Mouse (Mus musculus) heart, embryonic 12.5 days (tissue): ENCODE measurements around the gene Hamp. TPM values are rescaled to one million over a fixed set of nuclear protein-coding genes. Genes with fewer than 3 reads are reported as not detected.

Source experiments
- ATAC-seq: fragments of 200-750 bp; cut with Nextera tagmentation; 2 replicates; pipeline ENCODE4 v1.8.0; 2017; ENCODE audit warnings: moderate TSS enrichment, moderate library complexity; ENCODE audit not compliant: insufficient number of reproducible peaks, low FRiP score
- H3K27ac ChIP-seq: fragments of 300-500 bp; sonication (generic); 2 replicates; pipeline ENCODE4 v1.5.1; 2016; ENCODE audit warnings: mild to moderate bottlenecking, moderate library complexity; ENCODE audit not compliant: poor library complexity, severe bottlenecking
- H3K27me3 ChIP-seq: fragments of 300-500 bp; sonication (generic); replicated peaks from 2 replicates; pipeline ENCODE4 v1.6.1; 2016; ENCODE audit warnings: mild to moderate bottlenecking, moderate library complexity
- H3K36me3 ChIP-seq: fragments of 300-500 bp; sonication (generic); 2 replicates; pipeline ENCODE4 v1.6.1; 2016; ENCODE audit warnings: mild to moderate bottlenecking, moderate library complexity
- H3K4me1 ChIP-seq: fragments of 300-500 bp; sonication (generic); replicated peaks from 2 replicates; pipeline ENCODE4 v1.6.1; 2016; ENCODE audit warnings: mild to moderate bottlenecking
- H3K4me2 ChIP-seq: fragments of 300-500 bp; sonication (generic); 2 replicates; pipeline ENCODE4 v1.6.1; 2016; ENCODE audit warnings: mild to moderate bottlenecking, moderate library complexity
- H3K4me3 ChIP-seq: fragments of 300-500 bp; sonication (generic); 2 replicates; pipeline ENCODE4 v1.5.1; 2016; ENCODE audit warnings: mild to moderate bottlenecking
- H3K9ac ChIP-seq: fragments of 300-500 bp; sonication (generic); 2 replicates; pipeline ENCODE4 v1.6.1; 2016; ENCODE audit warnings: mild to moderate bottlenecking, moderate library complexity
- H3K9me3 ChIP-seq: fragments of 300-500 bp; sonication (generic); replicated peaks from 2 replicates; pipeline ENCODE4 v1.6.1; 2016; ENCODE audit warnings: mild to moderate bottlenecking, moderate library complexity
- WGBS: fragments of 180-500 bp; shearing (Covaris S2); methylation state at CpG from one replicate; pipeline ENCODE4 v1.1.7; 2016; 5-methylcytosine and 5-hydroxymethylcytosine counted together
- polyA plus RNA-seq: library from polyadenylated mRNA; unstranded; fragments of >200 nt; fragmentation: Nextera tagmentation; extraction: Ambion mirVana; gene quantifications from 2 replicates; pipeline ENCODE4 v1.2.1, GENCODE M21; 2016

Hamp gene
- polyA plus RNA-seq, 1 experiment from 2014 or later = not detected

DNA sequence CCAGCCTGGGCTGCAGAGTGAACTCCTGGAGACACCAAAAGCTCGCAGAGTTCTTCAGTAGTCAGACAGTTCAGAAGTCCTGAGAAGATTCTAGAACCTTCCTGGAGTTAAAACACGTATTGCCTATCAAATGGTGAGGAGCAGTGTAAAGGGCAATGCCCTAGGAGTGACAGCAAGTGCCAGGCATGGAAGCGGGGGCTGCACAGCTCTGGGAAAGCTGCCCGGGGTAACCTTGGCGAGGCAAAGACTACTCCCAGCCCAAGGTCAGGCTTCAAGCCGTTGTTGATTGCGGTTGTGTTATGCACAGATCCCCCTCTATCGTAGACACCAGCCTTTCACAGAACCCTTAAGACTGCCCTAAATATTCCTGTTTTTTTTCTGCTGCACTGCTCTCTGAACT, 24.8 kb upstream of the Hamp start:
- Histone ChIP-seq H3K27ac (no peak overlapping the region), H3K9me3 (no peaks in the 10 kb centered on the region), H3K36me3 (no peaks in the 10 kb centered on the region), H3K4me3 (no peak overlapping the region), H3K9ac (no peak overlapping the region), H3K4me2 (no peak overlapping the region), H3K4me1 (peaks cover 14% of the 10 kb centered on the region), H3K27me3 (peaks cover 21% of the 10 kb centered on the region)
- no peak for ATAC-seq
- 86% methylated on average over 8 of the region's 8 CpGs for WGBS

DNA sequence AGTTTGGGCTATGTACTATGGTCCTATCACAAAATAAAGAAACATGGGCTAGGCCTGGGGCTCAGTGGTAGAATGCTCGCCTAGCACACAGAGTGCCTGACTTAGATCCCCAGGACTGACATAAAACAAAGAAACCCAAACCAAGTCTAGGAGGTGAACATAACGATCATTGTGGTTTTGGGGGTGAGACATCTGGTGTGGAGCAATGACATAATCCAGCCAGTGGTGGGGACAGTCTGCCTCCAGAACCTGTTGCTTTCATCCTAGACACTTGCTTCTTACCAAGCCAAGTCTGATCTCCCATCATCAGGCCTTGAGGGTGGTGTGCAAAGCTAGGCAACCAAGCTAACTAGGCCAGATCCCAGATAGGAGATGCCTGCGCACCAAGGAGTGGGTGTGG, 22.8 kb upstream of the Hamp start:
- Histone ChIP-seq H3K4me2 (no peak overlapping the region), H3K9me3 (no peaks in the 10 kb centered on the region), H3K27ac (no peak overlapping the region), H3K9ac (no peak overlapping the region), H3K4me3 (no peak overlapping the region), H3K4me1 (peaks cover 11% of the 10 kb centered on the region), H3K27me3 (peaks cover 1% of the 10 kb centered on the region; the same call in 1 of the 2 replicates), H3K36me3 (no peaks in the 10 kb centered on the region)
- no peak for ATAC-seq
- WGBS = 77% methylated on average over 3 of the region's 3 CpGs

DNA sequence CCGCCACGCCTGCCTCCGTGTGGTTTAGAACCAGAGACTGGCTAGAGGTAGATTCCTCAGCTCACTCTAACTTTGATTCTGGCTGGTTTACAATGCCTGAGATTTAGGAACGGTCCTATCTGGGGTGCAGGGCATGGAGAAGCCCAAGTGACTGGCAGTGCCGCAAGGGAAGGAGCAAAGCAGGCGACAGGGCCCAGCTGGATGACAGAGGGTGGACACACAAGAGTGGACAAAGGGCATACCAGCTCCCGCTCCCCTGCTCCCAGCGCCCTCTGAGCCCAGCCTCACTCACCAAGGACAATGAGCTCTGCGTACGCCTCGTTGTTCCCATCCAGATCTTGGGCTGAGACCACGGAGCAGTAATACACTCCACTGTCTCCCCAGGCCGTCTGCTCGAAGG, 21.8 kb upstream of the Hamp start:
- no peak for ATAC-seq
- 88% methylated on average over 14 of the region's 14 CpGs for WGBS

GRCm38 (mm10) chr7:30964366-30964765, 20.5 kb upstream of the Hamp start:
- H3K27me3 ChIP-seq = no peaks in the 10 kb centered on the region
- no peaks in the 10 kb centered on the region for H3K36me3 ChIP-seq
- ATAC-seq = no peak
- no peak overlapping the region for H3K27ac ChIP-seq
- 87% methylated on average over 7 of the region's 7 CpGs for WGBS
- no peak overlapping the region for H3K4me2 ChIP-seq
- H3K4me1 ChIP-seq = peaks cover 11% of the 10 kb centered on the region
- no peak overlapping the region for H3K4me3 ChIP-seq
- no peak overlapping the region for H3K9ac ChIP-seq
- H3K9me3 ChIP-seq = no peaks in the 10 kb centered on the region

More for the DNA sequence above, 21.8 kb upstream of the Hamp start:
- Histone ChIP-seq H3K27ac (no peak overlapping the region), H3K36me3 (no peaks in the 10 kb centered on the region), H3K9me3 (no peaks in the 10 kb centered on the region), H3K9ac (no peak overlapping the region), H3K4me1 (peaks cover 11% of the 10 kb centered on the region), H3K4me3 (no peak overlapping the region), H3K4me2 (no peak overlapping the region), H3K27me3 (no peaks in the 10 kb centered on the region)

DNA sequence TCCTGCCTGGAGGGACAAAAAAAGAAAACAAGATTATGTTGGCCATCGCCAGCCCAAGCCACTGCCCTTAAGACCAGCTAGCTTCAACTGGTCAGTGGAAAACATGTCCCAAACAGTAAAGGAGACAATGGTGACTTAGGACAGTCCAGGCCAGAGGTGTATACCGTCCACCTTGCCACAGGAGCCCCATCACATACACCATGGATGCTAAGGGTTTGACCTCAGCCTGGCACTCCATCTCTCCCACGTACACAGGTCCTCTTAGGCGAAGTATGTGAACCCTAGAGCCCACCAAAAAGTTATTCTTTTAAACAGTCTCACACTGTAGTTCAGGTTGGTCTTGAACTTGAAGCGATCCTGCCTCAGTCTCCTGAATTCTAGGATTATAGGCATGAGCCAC, 19.0 kb upstream of the Hamp start:
- Histone ChIP-seq H3K9me3 (no peaks in the 10 kb centered on the region), H3K4me3 (no peak overlapping the region), H3K4me1 (peaks cover 19% of the 10 kb centered on the region), H3K27ac (no peak overlapping the region), H3K36me3 (peaks cover 11% of the 10 kb centered on the region), H3K9ac (no peak overlapping the region), H3K27me3 (no peaks in the 10 kb centered on the region), H3K4me2 (no peak overlapping the region)
- WGBS = 87% methylated on average over 5 of the region's 5 CpGs
- no peak for ATAC-seq

DNA sequence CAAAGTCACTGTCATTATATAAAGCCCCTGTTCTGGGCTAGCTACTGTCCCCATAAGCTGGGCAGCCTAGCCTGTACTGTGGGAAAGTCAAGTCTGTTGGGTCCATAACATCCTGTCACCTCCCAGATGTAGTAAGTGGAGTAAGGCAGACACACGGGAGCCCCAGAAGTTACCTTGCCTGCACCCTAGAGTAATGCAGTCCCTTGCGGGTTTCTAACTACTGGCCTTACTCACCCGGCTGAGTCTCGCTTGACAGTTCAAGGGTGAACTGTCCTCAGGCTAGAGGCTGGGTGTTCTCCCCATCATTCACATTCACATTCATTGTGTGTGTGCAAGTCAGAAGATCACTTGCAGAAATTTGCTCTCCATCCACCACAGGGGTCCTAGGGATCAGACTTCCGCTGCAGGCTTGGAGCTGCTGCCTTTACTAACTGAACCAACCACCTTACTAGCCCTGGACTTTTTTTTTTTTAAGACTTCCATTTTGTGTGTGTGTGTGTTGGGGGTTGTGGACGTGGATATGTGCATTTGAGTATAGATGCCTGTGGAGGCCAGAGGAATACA, 16.0 kb upstream of the Hamp start:
- WGBS = 87% methylated on average over 6 of the region's 6 CpGs
- no peak overlapping the region for H3K27ac ChIP-seq
- peaks cover 15% of the 10 kb centered on the region for H3K36me3 ChIP-seq

GRCm38 (mm10) chr7:30958866-30959487, 15.1 kb upstream of the Hamp start:
- no peak overlapping the region for H3K27ac ChIP-seq
- WGBS = 96% methylated on average over 9 of the region's 9 CpGs
- no peak overlapping the region for H3K4me3 ChIP-seq
- no peak overlapping the region for H3K9ac ChIP-seq
- H3K9me3 ChIP-seq = no peaks in the 10 kb centered on the region
- no peak for ATAC-seq
- H3K4me2 ChIP-seq = no peak overlapping the region
- no peaks in the 10 kb centered on the region for H3K27me3 ChIP-seq
- H3K36me3 ChIP-seq = peaks cover 24% of the 10 kb centered on the region
- peaks cover 29% of the 10 kb centered on the region for H3K4me1 ChIP-seq

More for the DNA sequence above, 16.0 kb upstream of the Hamp start:
- ATAC-seq = no peak
- no peak overlapping the region for H3K4me2 ChIP-seq
- no peak overlapping the region for H3K9ac ChIP-seq
- peaks cover 29% of the 10 kb centered on the region for H3K4me1 ChIP-seq
- no peak overlapping the region for H3K4me3 ChIP-seq
- no peaks in the 10 kb centered on the region for H3K27me3 ChIP-seq
- no peaks in the 10 kb centered on the region for H3K9me3 ChIP-seq

- H3K36me3 ChIP-seq = peaks cover 31% of the 10 kb centered on the region
- peak overlapping the region; percentile 98 for H3K27ac ChIP-seq
- peak overlapping the region; percentile 97 for H3K4me3 ChIP-seq
- H3K4me1 ChIP-seq = peaks cover 25% of the 10 kb centered on the region
- no peaks in the 10 kb centered on the region for H3K9me3 ChIP-seq
- peak overlapping the region; percentile 100 for H3K9ac ChIP-seq
- no peak for ATAC-seq
- no peaks in the 10 kb centered on the region for H3K27me3 ChIP-seq
- 77% methylated on average over 28 of the region's 28 CpGs for WGBS
- H3K4me2 ChIP-seq = peak overlapping the region; percentile 89
Observed at GRCm38 (mm10) chr7:30958109-30958865, 14.5 kb upstream of the Hamp start.

DNA sequence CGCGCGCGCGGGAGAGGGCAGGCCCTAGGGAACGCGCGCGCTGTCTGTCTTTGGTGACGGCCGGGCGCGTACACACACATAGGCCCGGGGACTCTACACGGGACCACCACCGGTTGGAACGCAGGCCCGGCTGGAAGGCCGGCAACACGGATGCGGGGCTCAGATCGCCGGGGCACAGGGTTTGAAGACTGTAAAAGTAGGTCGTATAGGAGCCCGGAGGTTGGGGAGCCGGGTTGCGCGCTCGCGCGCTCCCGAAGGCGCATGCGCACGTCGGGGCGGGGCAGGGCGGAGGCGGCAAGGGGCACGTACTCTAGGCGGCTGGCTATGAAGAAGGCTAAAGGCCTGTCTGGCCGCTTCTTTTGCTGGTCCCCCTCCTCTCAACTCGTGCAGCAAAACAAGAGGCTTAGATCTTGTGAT, 13.5 kb upstream of the Hamp start:
- peaks cover 40% of the 10 kb centered on the region for H3K36me3 ChIP-seq
- H3K4me3 ChIP-seq = peak overlapping the region; percentile 97
- under 1% methylated on average over 42 of the region's 43 CpGs for WGBS
- H3K9me3 ChIP-seq = no peaks in the 10 kb centered on the region
- peak overlapping the region; percentile 89 for H3K4me2 ChIP-seq
- peak overlapping the region; percentile 98 for H3K27ac ChIP-seq
- H3K27me3 ChIP-seq = no peaks in the 10 kb centered on the region
- peaks cover 24% of the 10 kb centered on the region for H3K4me1 ChIP-seq
- H3K9ac ChIP-seq = peak overlapping the region; percentile 100
- peak; percentile 78 for ATAC-seq

- H3K27me3 ChIP-seq = no peaks in the 10 kb centered on the region
- peak; percentile 65 for ATAC-seq
- peak within 1 kb of the TSS; percentile 98 for H3K27ac ChIP-seq
- WGBS = 4% methylated on average over 49 of the region's 82 CpGs
- H3K9me3 ChIP-seq = no peaks in the 10 kb centered on the region
- peak within 1 kb of the TSS; percentile 97 for H3K4me3 ChIP-seq
- peaks cover 45% of the 10 kb centered on the region for H3K36me3 ChIP-seq
- H3K4me1 ChIP-seq = peaks cover 19% of the 10 kb centered on the region
- peak within 1 kb of the TSS; percentile 100 for H3K9ac ChIP-seq
- peak within 1 kb of the TSS; percentile 89 for H3K4me2 ChIP-seq
Observed at GRCm38 (mm10) chr7:30956756-30957366, 13.0 kb upstream of the Hamp start, which contains the start of gene Usf2. TSS of gene Usf2 (minus strand) at chr7:30956803.

DNA sequence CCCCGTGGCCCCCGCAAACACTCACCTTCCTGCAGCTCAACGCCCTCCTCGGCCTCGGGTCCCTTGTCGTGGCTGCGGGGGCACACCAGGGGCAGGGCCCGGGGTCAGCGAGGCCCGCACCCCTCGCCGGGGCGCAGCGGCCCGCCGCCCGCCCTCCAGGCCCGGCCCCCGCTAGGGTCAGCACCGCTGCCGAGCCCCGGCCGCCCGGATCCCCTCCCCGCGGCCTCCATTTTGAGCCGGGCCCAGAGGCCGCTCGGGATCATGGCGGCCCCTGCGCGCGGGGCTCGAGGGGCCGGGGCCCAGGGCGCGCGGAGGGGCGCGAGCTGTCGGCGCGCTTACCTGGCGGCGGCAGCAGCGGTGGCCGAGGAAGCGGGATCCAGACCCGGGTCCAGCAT, 12.5 kb upstream of the Hamp start:
- H3K9ac ChIP-seq = peak overlapping the region; percentile 100
- H3K9me3 ChIP-seq = no peaks in the 10 kb centered on the region

More for the DNA sequence above, 12.5 kb upstream of the Hamp start:
- Histone ChIP-seq H3K36me3 (peaks cover 49% of the 10 kb centered on the region), H3K4me1 (peaks cover 19% of the 10 kb centered on the region), H3K27me3 (no peaks in the 10 kb centered on the region), H3K4me3 (peak overlapping the region; percentile 97), H3K4me2 (peak overlapping the region; percentile 89), H3K27ac (peak overlapping the region; percentile 98)
- ATAC-seq = peak; percentile 58
- 0% methylated on average over 36 of the region's 49 CpGs for WGBS
